Mouse (Mus musculus) hindbrain, embryonic 12.5 days (tissue): ENCODE measurements at regions not wholly inside any gene's neighbourhood (a gene's known extent, or its start where the extent isn't known, plus 50 kb on each side); places are given as distances from the start of the nearest gene placed in this dataset.

ENCODE experiments used
- ATAC-seq: fragments of 200-750 bp; cut with Nextera tagmentation; 2 replicates; pipeline ENCODE4 v1.8.0; 2017; ENCODE audit warnings: moderate TSS enrichment; ENCODE audit not compliant: low FRiP score
- H3K27ac ChIP-seq: fragments of 300-500 bp; sonication (generic); 2 replicates; pipeline ENCODE4 v1.5.1; 2016; ENCODE audit warnings: mild to moderate bottlenecking
- H3K27me3 ChIP-seq: fragments of 300-500 bp; sonication (generic); 2 replicates; pipeline ENCODE4 v1.6.1; 2016; ENCODE audit warnings: mild to moderate bottlenecking
- H3K36me3 ChIP-seq: fragments of 300-500 bp; sonication (generic); 2 replicates; pipeline ENCODE4 v1.6.1; 2016; ENCODE audit warnings: mild to moderate bottlenecking
- H3K4me1 ChIP-seq: fragments of 300-500 bp; sonication (generic); 2 replicates; pipeline ENCODE4 v1.6.1; 2016
- H3K4me2 ChIP-seq: fragments of 300-500 bp; sonication (generic); replicated peaks from 2 replicates; pipeline ENCODE4 v1.6.1; 2016; ENCODE audit warnings: mild to moderate bottlenecking
- H3K4me3 ChIP-seq: fragments of 300-500 bp; sonication (generic); 2 replicates; pipeline ENCODE4 v1.5.1; 2016; ENCODE audit warnings: mild to moderate bottlenecking
- H3K9ac ChIP-seq: fragments of 300-500 bp; sonication (generic); 2 replicates; pipeline ENCODE4 v1.6.1; 2016; ENCODE audit warnings: mild to moderate bottlenecking, moderate library complexity
- H3K9me3 ChIP-seq: fragments of 300-500 bp; sonication (generic); replicated peaks from 2 replicates; pipeline ENCODE4 v1.6.1; 2016; ENCODE audit warnings: mild to moderate bottlenecking
- WGBS: fragments of 180-500 bp; shearing (Covaris S2); methylation state at CpG from one replicate; pipeline ENCODE4 v1.1.7; 2016; 5-methylcytosine and 5-hydroxymethylcytosine counted together

DNA sequence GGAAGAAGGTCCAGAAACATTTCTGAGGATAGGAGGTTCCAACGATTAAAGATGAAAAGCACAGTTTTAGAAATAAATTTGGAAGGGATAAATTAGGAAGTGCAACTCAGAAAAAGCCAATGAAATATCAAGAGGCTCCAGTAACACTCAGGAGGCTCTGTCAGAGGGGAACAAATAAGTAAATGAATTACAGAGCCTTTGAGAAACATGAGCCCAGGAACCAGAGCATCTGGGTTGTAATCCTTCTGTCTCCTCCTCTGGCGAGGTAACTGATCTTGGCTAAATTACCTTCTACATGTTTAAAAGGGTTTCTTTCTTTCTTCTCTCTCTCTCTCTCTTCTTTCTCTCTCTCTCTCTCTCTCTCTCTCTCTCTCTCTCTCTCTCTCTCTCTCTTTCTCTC, 53.2 kb upstream of the Robo2 start:
- H3K4me3 ChIP-seq = no peak overlapping the region
- WGBS = 50% methylated on average over 2 of the region's 2 CpGs
- peaks cover 6% of the 10 kb centered on the region; the same call in 1 of the 2 replicates for H3K4me1 ChIP-seq
- H3K27ac ChIP-seq = no peak overlapping the region
- no peak overlapping the region for H3K4me2 ChIP-seq
- no peak overlapping the region for H3K9ac ChIP-seq
- ATAC-seq = no peak
- no peaks in the 10 kb centered on the region for H3K9me3 ChIP-seq
- H3K36me3 ChIP-seq = no peaks in the 10 kb centered on the region
- H3K27me3 ChIP-seq = no peaks in the 10 kb centered on the region

DNA sequence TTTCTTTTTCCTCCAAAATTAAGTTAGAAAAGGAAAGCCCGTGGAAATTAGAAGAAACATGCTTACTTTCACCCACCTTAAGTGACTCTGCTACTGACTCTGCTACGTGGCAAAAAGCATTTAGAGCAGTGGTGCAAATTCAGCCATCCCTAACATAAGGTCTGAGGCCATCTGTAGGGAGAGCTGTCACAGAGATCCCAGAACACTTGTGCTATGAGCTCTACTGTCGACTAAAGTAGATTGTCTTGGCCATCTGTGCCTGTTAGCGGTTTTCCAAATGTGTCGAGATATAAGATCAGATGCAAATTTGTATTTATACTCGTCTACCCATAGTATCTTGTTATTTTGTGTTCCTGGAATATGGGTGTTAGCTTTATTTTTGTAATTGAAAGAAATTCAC, 52.7 kb upstream of the Robo2 start:
- Histone ChIP-seq H3K4me3 (no peak overlapping the region), H3K27ac (no peak overlapping the region), H3K9ac (no peak overlapping the region), H3K9me3 (no peaks in the 10 kb centered on the region), H3K4me1 (peaks cover 6% of the 10 kb centered on the region; the same call in 1 of the 2 replicates), H3K4me2 (no peak overlapping the region), H3K36me3 (no peaks in the 10 kb centered on the region), H3K27me3 (no peaks in the 10 kb centered on the region)
- 60% methylated on average over 6 of the region's 6 CpGs for WGBS
- ATAC-seq = no peak

DNA sequence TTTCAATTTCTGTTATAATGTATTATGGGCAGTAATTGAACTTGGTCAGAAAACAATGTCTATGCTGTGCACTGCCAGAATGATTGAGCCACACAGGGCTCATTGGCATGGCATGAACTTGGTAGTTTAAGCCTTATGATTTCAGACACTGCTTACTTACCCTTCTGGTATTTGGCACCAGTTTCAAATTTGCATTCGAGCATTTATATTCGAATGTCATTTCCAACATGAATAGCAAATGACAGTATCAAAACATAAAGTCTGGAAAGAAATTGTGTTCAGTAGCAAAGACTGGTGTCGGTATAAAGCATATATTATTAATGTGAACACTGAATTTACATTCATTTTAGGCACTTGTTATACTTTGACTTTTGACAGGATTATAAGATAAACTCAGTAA, 50.8 kb upstream of the Robo2 start:
- H3K27ac ChIP-seq = no peak overlapping the region
- H3K9ac ChIP-seq = no peak overlapping the region
- 85% methylated on average over 3 of the region's 3 CpGs for WGBS
- H3K36me3 ChIP-seq = no peaks in the 10 kb centered on the region
- ATAC-seq = no peak
- no peaks in the 10 kb centered on the region for H3K27me3 ChIP-seq
- H3K9me3 ChIP-seq = no peaks in the 10 kb centered on the region
- no peaks in the 10 kb centered on the region for H3K4me1 ChIP-seq
- no peak overlapping the region for H3K4me2 ChIP-seq
- no peak overlapping the region for H3K4me3 ChIP-seq
